Mouse (Mus musculus) liver, adult 2 months (tissue): ENCODE results near the gene Ttll8. TPM values are rescaled to one million over a fixed set of nuclear protein-coding genes. Genes with fewer than 3 reads are reported as not detected.

Source experiments
- DNase-seq: peaks from one replicate; pipeline ENCODE4 v3.0.0-alpha.2; 2011; ENCODE audit warnings: low read depth, low spot score; ENCODE audit errors: extremely low read depth
- H3K27ac ChIP-seq: fragments of 200-500 bp; replicated peaks from 2 replicates; pipeline ENCODE4 v1.5.1; 2012; ENCODE audit warnings: low read depth, mild to moderate bottlenecking, control low read depth, inconsistent platforms, low read length; ENCODE audit not compliant: insufficient read depth
- H3K27me3 ChIP-seq: fragments of 200-500 bp; 2 replicates; pipeline ENCODE4 v1.6.1; 2012; ENCODE audit warnings: mild to moderate bottlenecking, moderate library complexity, low read length, inconsistent platforms; ENCODE audit not compliant: control insufficient read depth, insufficient read depth
- H3K36me3 ChIP-seq: fragments of 200-500 bp; 2 replicates; pipeline ENCODE4 v1.6.1; 2012; ENCODE audit warnings: low read length, inconsistent platforms; ENCODE audit not compliant: control insufficient read depth, insufficient read depth
- H3K4me1 ChIP-seq: fragments of 200-500 bp; 2 replicates; pipeline ENCODE4 v1.6.1; 2011; ENCODE audit warnings: low read length; ENCODE audit not compliant: control insufficient read depth, insufficient read depth
- H3K4me3 ChIP-seq: fragments of 200-500 bp; 2 replicates; pipeline ENCODE4 v1.5.1; 2011; ENCODE audit warnings: low read depth, mild to moderate bottlenecking, control low read depth, low read length, moderate library complexity; ENCODE audit not compliant: insufficient read depth
- H3K79me2 ChIP-seq: fragments of 200-500 bp; 2 replicates; pipeline ENCODE4 v1.6.1; 2012; ENCODE audit warnings: inconsistent platforms, mild to moderate bottlenecking, low read length, moderate library complexity; ENCODE audit not compliant: control insufficient read depth, insufficient read depth
- H3K9ac ChIP-seq: fragments of 200-500 bp; 2 replicates; pipeline ENCODE4 v1.6.1; 2012; ENCODE audit warnings: low read depth, mild to moderate bottlenecking, control low read depth, inconsistent platforms, low read length
- CTCF ChIP-seq: fragments of 200-500 bp; IDR thresholded peaks from 2 replicates; pipeline ENCODE4 v1.5.1; 2011; ENCODE audit warnings: low read depth, low read length, control low read depth
- POLR2A ChIP-seq: fragments of 200-500 bp; IDR thresholded peaks from 2 replicates; pipeline ENCODE4 v1.6.1; 2011; ENCODE audit warnings: low read length, control low read depth; ENCODE audit not compliant: insufficient read depth; ENCODE audit errors: extremely low read depth
- WGBS: fragments of 180-500 bp; shearing (Covaris S2); methylation state at CpG from one replicate; pipeline ENCODE4 v1.1.7; 2018; 5-methylcytosine and 5-hydroxymethylcytosine counted together
- polyA plus RNA-seq: library from polyadenylated mRNA; depleted of rRNA; stranded (reverse); fragments of >200 nt; gene quantifications from 2 replicates; pipeline ENCODE4 v1.2.3, GENCODE M21; 2012
- total RNA-seq: library from RNA; depleted of rRNA; stranded (reverse); fragments of >200 nt; gene quantifications from 2 replicates; pipeline ENCODE4 v1.2.3, GENCODE M21; 2014

Gene Ttll8
- total and polyA plus RNA-seq, 2 experiments, result 0.02 to 0.28 TPM

DNA sequence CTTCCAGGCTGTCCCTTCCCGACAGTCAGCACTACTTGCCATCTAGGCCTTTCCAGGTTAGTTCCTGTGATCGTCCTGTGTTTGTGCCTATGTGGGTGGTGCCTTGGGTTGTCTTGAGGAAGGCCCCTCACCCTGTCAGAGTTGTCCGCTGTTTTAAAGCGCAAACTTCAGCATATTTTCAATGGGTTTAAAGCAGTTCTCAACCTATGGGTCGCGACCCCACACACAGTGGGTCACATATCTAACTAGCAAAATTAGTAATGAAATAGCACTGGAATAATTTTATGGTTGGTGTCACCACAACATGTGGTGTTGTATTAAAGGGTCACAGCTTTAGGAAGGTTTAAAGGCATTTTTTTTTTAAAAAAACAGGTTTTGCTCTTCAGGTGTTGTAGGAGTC is 1.1 kb upstream of the Ttll8 start:
- no peak for DNase-seq
- Histone ChIP-seq H3K27ac (no peak overlapping the region), H3K9ac (no peak overlapping the region), H3K36me3 (no peaks in the 10 kb centered on the region), H3K27me3 (peaks cover 9% of the 10 kb centered on the region), H3K4me1 (no peaks in the 10 kb centered on the region), H3K79me2 (no peaks in the 10 kb centered on the region), H3K4me3 (no peak overlapping the region)
- no peak for TF ChIP-seq CTCF
- no peak for TF ChIP-seq POLR2A
- WGBS, result 90% methylated on average over 6 of the region's 6 CpGs

DNA sequence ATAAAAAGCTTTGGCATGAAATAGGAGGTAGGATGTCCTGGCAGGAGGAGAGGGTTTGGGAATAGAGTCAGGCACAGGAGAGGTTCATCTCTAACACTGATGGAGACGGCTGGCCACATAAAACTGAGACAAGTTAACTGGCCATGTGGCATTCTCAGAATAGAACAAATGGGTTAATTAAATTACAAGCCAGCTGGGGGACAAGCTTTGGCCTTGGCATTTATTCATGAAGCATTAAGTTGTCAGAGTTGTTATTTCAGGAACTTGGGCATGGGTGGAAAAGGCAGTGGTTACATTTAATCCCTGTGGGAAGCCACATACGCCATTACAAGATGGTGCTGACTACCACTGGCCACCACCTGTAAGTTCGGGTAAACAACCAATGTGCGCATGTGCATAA is 3.0 kb downstream of the Ttll8 start:
- Histone ChIP-seq H3K27ac (no peak overlapping the region), H3K9ac (no peak overlapping the region), H3K4me3 (no peak overlapping the region), H3K4me1 (peaks cover 2% of the 10 kb centered on the region; the same call in 1 of the 2 replicates), H3K27me3 (peaks cover 9% of the 10 kb centered on the region), H3K36me3 (no peaks in the 10 kb centered on the region), H3K79me2 (no peaks in the 10 kb centered on the region)
- no peak for DNase-seq
- TF ChIP-seq POLR2A, result no peak
- no peak for TF ChIP-seq CTCF
- WGBS, result 91% methylated on average over 4 of the region's 4 CpGs

DNA sequence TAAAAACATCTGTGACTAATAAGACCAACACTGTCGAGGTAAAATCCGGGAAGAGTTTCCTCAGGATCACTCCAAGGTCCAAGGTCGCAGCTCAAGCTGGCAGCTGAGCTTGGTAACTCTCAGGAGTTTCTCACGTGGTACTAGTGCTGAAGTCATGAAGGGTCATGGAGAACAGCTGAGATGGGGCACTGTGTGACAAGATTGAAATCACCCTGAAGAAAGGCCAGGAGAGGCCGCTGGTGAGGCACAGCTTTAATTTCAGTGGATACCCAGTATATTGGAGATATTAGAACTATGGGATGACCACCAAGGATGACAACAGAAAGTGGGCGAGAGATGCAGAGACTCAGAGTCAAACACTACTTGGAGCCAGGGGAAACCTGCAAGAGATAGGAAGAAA is 7.4 kb downstream of the Ttll8 start:
- H3K27me3 ChIP-seq, result no peaks in the 10 kb centered on the region
- H3K4me3 ChIP-seq, result no peak overlapping the region
- TF ChIP-seq POLR2A, result no peak
- peak; percentile 49; the same call in 1 of the 2 replicates for TF ChIP-seq CTCF
- no peak overlapping the region for H3K27ac ChIP-seq
- DNase-seq, result peak; percentile 85
- H3K36me3 ChIP-seq, result no peaks in the 10 kb centered on the region
- H3K4me1 ChIP-seq, result peaks cover 2% of the 10 kb centered on the region; the same call in 1 of the 2 replicates
- H3K79me2 ChIP-seq, result no peaks in the 10 kb centered on the region
- H3K9ac ChIP-seq, result no peak overlapping the region
- WGBS, result 32% methylated on average over 6 of the region's 6 CpGs

DNA sequence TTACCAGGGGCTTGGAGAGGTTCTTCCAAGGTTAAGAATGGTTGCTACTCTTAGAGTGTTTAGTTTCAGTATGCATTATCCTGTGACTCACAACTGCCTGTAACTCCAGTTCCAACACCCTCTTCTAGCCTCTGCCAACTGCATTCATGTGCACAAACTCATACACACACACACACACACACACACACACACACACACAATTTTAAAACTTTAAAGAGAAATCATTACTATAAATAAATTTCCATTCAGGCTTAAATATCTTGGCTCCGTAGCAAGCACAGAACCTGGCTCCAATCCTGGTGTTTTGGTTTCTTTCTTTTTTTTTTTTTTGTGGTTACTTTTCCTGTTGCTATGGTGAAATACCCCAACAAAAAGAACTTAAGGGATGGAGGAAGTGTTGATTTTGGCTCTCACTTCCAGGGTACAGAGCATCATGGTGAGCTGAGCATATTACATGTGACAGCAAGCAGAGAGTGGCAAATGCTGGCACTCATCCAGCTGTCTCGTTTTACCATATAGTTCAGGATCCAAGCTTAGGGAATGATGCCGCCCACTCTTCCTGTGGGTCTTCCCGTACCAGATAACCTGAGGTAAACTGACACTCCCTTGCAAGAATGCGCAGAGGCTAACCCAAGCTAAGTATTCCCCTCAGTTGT is 10.2 kb downstream of the Ttll8 start:
- Histone ChIP-seq H3K79me2 (no peaks in the 10 kb centered on the region), H3K4me3 (no peak overlapping the region), H3K36me3 (no peaks in the 10 kb centered on the region), H3K27me3 (no peaks in the 10 kb centered on the region), H3K27ac (no peak overlapping the region), H3K9ac (no peak overlapping the region), H3K4me1 (peaks cover 2% of the 10 kb centered on the region; the same call in 1 of the 2 replicates)
- DNase-seq, result no peak
- WGBS, result 79% methylated on average over 5 of the region's 5 CpGs
- TF ChIP-seq CTCF (no peak), POLR2A (no peak)

DNA sequence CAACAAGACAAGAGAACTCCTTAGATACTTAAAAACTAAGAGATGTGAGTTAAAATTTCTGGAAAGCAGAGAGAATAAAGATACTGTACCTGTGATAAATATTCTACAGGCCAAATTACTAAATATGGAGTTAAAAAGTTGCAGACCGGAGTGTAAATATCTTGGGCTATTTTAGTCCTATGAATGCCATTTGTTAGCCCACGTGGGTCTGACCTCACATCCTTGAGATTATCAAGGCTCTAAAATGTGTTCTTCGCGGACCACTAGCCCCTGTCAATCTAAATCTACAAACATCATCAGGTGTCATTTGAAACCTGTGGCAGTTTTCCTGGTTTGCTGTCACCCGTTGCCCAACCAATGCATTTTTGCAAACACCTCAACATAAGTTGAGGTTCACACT is 11.4 kb downstream of the Ttll8 start:
- TF ChIP-seq CTCF (no peak), POLR2A (no peak)
- Histone ChIP-seq H3K79me2 (no peaks in the 10 kb centered on the region), H3K4me1 (peaks cover 2% of the 10 kb centered on the region; the same call in 1 of the 2 replicates), H3K9ac (no peak overlapping the region), H3K27ac (no peak overlapping the region), H3K4me3 (no peak overlapping the region), H3K27me3 (no peaks in the 10 kb centered on the region), H3K36me3 (no peaks in the 10 kb centered on the region)
- DNase-seq, result no peak
- WGBS, result 69% methylated on average over 5 of the region's 5 CpGs

DNA sequence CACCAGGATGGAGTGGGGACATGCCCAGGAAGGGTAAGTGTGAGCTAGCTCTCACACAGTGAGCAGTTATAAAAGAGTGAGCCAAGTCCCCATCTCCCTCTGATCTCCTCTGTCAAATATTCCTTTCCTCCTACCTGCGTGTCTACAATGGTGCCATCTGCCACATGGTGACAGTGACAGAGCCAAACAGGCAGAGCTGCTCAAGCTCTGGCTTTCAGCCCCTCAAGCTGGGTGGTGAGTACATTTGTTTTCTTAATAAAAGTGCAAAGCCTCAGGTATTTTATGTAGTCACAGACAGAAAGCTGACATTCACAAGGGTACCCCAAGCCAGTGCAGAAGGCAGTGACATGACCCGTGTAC is 16.9 kb downstream of the Ttll8 start:
- H3K4me1 ChIP-seq, result no peaks in the 10 kb centered on the region
- WGBS, result 73% methylated on average over 2 of the region's 2 CpGs

More for the DNA sequence above, 16.9 kb downstream of the Ttll8 start:
- Histone ChIP-seq H3K27ac (no peak overlapping the region), H3K36me3 (no peaks in the 10 kb centered on the region), H3K4me3 (no peak overlapping the region), H3K79me2 (no peaks in the 10 kb centered on the region), H3K9ac (no peak overlapping the region), H3K27me3 (no peaks in the 10 kb centered on the region)
- TF ChIP-seq POLR2A, result no peak
- no peak for TF ChIP-seq CTCF
- DNase-seq, result no peak
